Mouse (Mus musculus): Measurements from ENCODE around the gene Wdr37.

GRCm38 (mm10) chr13:8839937-8840336 lies 31.8 kb downstream of the Wdr37 start:
- TF ChIP-seq CTCF (IDR thresholded peaks at IDR 0.05; ENCODE audit: control insufficient read depth, insufficient read depth, insufficient read length) (no peak), MYOG (IDR thresholded peaks at IDR 0.05; ENCODE audit: control insufficient read depth, extremely low read depth, insufficient read length) (no peak), USF1 (IDR thresholded peaks at IDR 0.05; ENCODE audit: low read depth) (no peak), MAX (IDR thresholded peaks at IDR 0.05) (no peak), CEBPB (IDR thresholded peaks at IDR 0.05; ENCODE audit: low read depth) (no peak), MYOD1 (IDR thresholded peaks at IDR 0.05; ENCODE audit: control insufficient read depth, insufficient read length, low read depth) (no peak)

All from C2C12 (cell line).